14 mouse cellular contexts compared by ENCODE assay signal in genomic region chr9:48516615-48517371, GRCm38 (mm10). TPM values are rescaled to one million over a fixed set of nuclear protein-coding genes. Genes with fewer than 3 reads are reported as not detected.
DNase-seq lines count a peak whose midpoint lies in the region; ATAC-seq and TF ChIP-seq lines count a peak whose summit lies in the region.
"Had no signal": no experiment of that assay in that cellular context is flagged by ENCODE, and none has a peak within 500 bp of the region (broad histone marks: within the 10 kb centered on the region; RNA-seq: fewer than 3 reads in every experiment).

No protein-coding gene starts in this region.

- no peak for TF ChIP-seq CTCF in heart, adult 2 months (IDR thresholded peaks at IDR 0.05)
- TF ChIP-seq CTCF in brain, embryonic 14.5 days (IDR thresholded peaks at IDR 0.05; ENCODE audit: borderline replicate concordance, extremely low read depth, insufficient read depth, insufficient read length) = no peak

- H3K9ac ChIP-seq in heart, embryonic 15.5 days = no peak overlapping the region
- no peak overlapping the region for H3K9ac ChIP-seq in heart, adult 2 months (ENCODE audit: low read depth, low read length)
- peak overlapping the region; percentile 35; the same call in 1 of the 2 replicates for H3K9ac ChIP-seq in forebrain, embryonic 15.5 days (replicated peaks)
- H3K9ac ChIP-seq in midbrain, embryonic 15.5 days = 0 out of 2 replicates have a peak overlapping the region, but pooled peaks have one; percentile 18
- H3K9ac ChIP-seq: liver, embryonic 13.5 days had no signal

- H3K36me3 ChIP-seq in heart, embryonic 15.5 days = no peaks in the 10 kb centered on the region
- no peaks in the 10 kb centered on the region for H3K36me3 ChIP-seq in heart, adult 2 months (ENCODE audit: control insufficient read depth, insufficient read depth, low read length)
- H3K36me3 ChIP-seq in forebrain, embryonic 15.5 days = no peaks in the 10 kb centered on the region
- H3K36me3 ChIP-seq in midbrain, embryonic 15.5 days (replicated peaks) = no peaks in the 10 kb centered on the region
- H3K36me3 ChIP-seq: liver, embryonic 13.5 days had no signal

- H3K79me2 ChIP-seq in heart, adult 2 months (replicated peaks; ENCODE audit: control insufficient read depth, insufficient read depth, low read length) = no peaks in the 10 kb centered on the region

- TF ChIP-seq POLR2A in heart, adult 2 months (IDR thresholded peaks at IDR 0.05; ENCODE audit: insufficient read depth, low read depth, low read length) = no peak
- no peak for TF ChIP-seq POLR2A in brain, embryonic 14.5 days (IDR thresholded peaks at IDR 0.05; ENCODE audit: borderline replicate concordance, extremely low read depth, insufficient read depth, insufficient read length, poor library complexity, severe bottlenecking)

- H3K27ac ChIP-seq in heart, embryonic 15.5 days = peak overlapping the region; percentile 76
- no peak overlapping the region for H3K27ac ChIP-seq in heart, adult 2 months
- peak overlapping the region; percentile 87 for H3K27ac ChIP-seq in forebrain, embryonic 15.5 days (replicated peaks)
- peak overlapping the region; percentile 61 for H3K27ac ChIP-seq in midbrain, embryonic 15.5 days
- H3K27ac ChIP-seq: liver, embryonic 13.5 days had no signal

- ATAC-seq in heart, embryonic 15.5 days (replicated peaks; ENCODE audit: insufficient number of reproducible peaks, insufficient read depth, low FRiP score, low read depth) = no peak
- ATAC-seq in forebrain, embryonic 15.5 days (replicated peaks) = peak; percentile 91
- ATAC-seq in midbrain, embryonic 15.5 days (replicated peaks) = no peak

- H3K4me2 ChIP-seq in heart, embryonic 15.5 days = no peak overlapping the region
- peak overlapping the region; percentile 37 for H3K4me2 ChIP-seq in forebrain, embryonic 15.5 days (replicated peaks)
- H3K4me2 ChIP-seq in midbrain, embryonic 15.5 days = peak overlapping the region; percentile 29; the same call in 1 of the 2 replicates
- H3K4me2 ChIP-seq: liver, embryonic 13.5 days had no signal

- no peak for TF ChIP-seq EP300 in heart, adult 2 months (IDR thresholded peaks at IDR 0.05; ENCODE audit: insufficient read depth, low read depth, low read length)

- intact Hi-C loops in heart, adult 2 months (cut with DNase I) = no loop called here

- peaks cover 12% of the 10 kb centered on the region for H3K4me1 ChIP-seq in heart, embryonic 15.5 days (replicated peaks)
- H3K4me1 ChIP-seq in heart, adult 2 months (ENCODE audit: control insufficient read depth, insufficient read depth, low read length) = no peaks in the 10 kb centered on the region
- H3K4me1 ChIP-seq in forebrain, embryonic 15.5 days = peaks cover 16% of the 10 kb centered on the region; the same call in 1 of the 2 replicates
- H3K4me1 ChIP-seq in midbrain, embryonic 15.5 days = peaks cover 11% of the 10 kb centered on the region; the same call in 1 of the 2 replicates
- H3K4me1 ChIP-seq: liver, embryonic 13.5 days had no signal

- H3K9me3 ChIP-seq in heart, embryonic 15.5 days (replicated peaks) = no peaks in the 10 kb centered on the region
- H3K9me3 ChIP-seq in forebrain, embryonic 15.5 days = no peaks in the 10 kb centered on the region
- no peaks in the 10 kb centered on the region for H3K9me3 ChIP-seq in midbrain, embryonic 15.5 days
- H3K9me3 ChIP-seq: liver, embryonic 13.5 days had no signal

- no peaks in the 10 kb centered on the region for H3K27me3 ChIP-seq in heart, embryonic 15.5 days
- no peaks in the 10 kb centered on the region for H3K27me3 ChIP-seq in heart, adult 2 months (ENCODE audit: control insufficient read depth, insufficient read depth, low read length)
- no peaks in the 10 kb centered on the region for H3K27me3 ChIP-seq in forebrain, embryonic 15.5 days
- H3K27me3 ChIP-seq in midbrain, embryonic 15.5 days (replicated peaks) = no peaks in the 10 kb centered on the region

- 81% methylated on average over 11 of the region's 11 CpGs for WGBS in heart, embryonic 15.5 days
- 87% methylated on average over 11 of the region's 11 CpGs for WGBS in heart, adult 2 months
- 16% methylated on average over 11 of the region's 11 CpGs for WGBS in forebrain, embryonic 15.5 days
- WGBS in midbrain, embryonic 15.5 days = 62% methylated on average over 11 of the region's 11 CpGs

- no peak overlapping the region for H3K4me3 ChIP-seq in heart, embryonic 15.5 days
- H3K4me3 ChIP-seq in heart, adult 2 months = no peak overlapping the region
- H3K4me3 ChIP-seq in forebrain, embryonic 15.5 days = peak overlapping the region; percentile 19
- 0 out of 2 replicates have a peak overlapping the region, but pooled peaks have one; percentile 5 for H3K4me3 ChIP-seq in midbrain, embryonic 15.5 days
- H3K4me3 ChIP-seq: liver, embryonic 13.5 days had no signal

- DNase-seq in heart, adult 2 months = no peak
- DNase-seq in brain, embryonic 14.5 days (ENCODE audit: low read depth) = peak; percentile 96
- no peak for DNase-seq in kidney, postnatal 14 days
- DNase-seq in adrenal gland, adult 8-10 months = no peak
- no peak for DNase-seq in kidney, adult 11 months
- DNase-seq: adrenal gland, postnatal 36 days; cerebellum, adult 11-12 months; kidney, adult 18-20 months; layer of hippocampus, adult 9-11 months; liver, embryonic 13.5 days; thymus, postnatal 25 days had no signal

RNA-seq across cellular contexts. Expression of gene Gm5617, which starts 21.6 kb away (rescaled TPM):
- 25.1 and 35.2 TPM in 2 replicates for polyA plus RNA-seq in heart, embryonic 15.5 days (2015; fragmentation: Nextera tagmentation; extraction: Ambion mirVana)
- 10 to 100 TPM; 34.4 to 39.1 TPM for total RNA-seq in heart, adult 2 months (2021)
- 31.2 and 62.1 TPM in 2 replicates for polyA plus RNA-seq in heart, adult 2 months (2012; rRNA removed)
- polyA plus RNA-seq in brain, embryonic 14.5 days (2012; rRNA removed) = 18.8 and 25.5 TPM in 2 replicates
- 23.1 and 25.3 TPM in 2 replicates for polyA plus RNA-seq in forebrain, embryonic 15.5 days (2015; fragmentation: Nextera tagmentation; extraction: Ambion mirVana)
- 18.7 and 20.8 TPM in 2 replicates for polyA plus RNA-seq in midbrain, embryonic 15.5 days (2015; fragmentation: Nextera tagmentation; extraction: Ambion mirVana)
- total RNA-seq in adrenal gland, adult 8-10 months (2022) = 10 to 100 TPM; 29.0 to 44.7 (median 41.5) TPM

RNA-seq across cellular contexts. Expression of gene Rbm7, which starts 21.7 kb away (rescaled TPM):
- polyA plus RNA-seq in heart, embryonic 15.5 days (2015; fragmentation: Nextera tagmentation; extraction: Ambion mirVana) = 79.7 and 81.6 TPM in 2 replicates
- 10 to 100 TPM; 20.6 to 21.3 TPM for total RNA-seq in heart, adult 2 months (2021)
- 10.6 and 21.6 TPM in 2 replicates for polyA plus RNA-seq in heart, adult 2 months (2012; rRNA removed)
- polyA plus RNA-seq in brain, embryonic 14.5 days (2012; rRNA removed) = 38.6 and 43.9 TPM in 2 replicates
- polyA plus RNA-seq in forebrain, embryonic 15.5 days (2015; fragmentation: Nextera tagmentation; extraction: Ambion mirVana) = 104 and 105 TPM in 2 replicates
- polyA plus RNA-seq in midbrain, embryonic 15.5 days (2015; fragmentation: Nextera tagmentation; extraction: Ambion mirVana) = 70.2 and 76.3 TPM in 2 replicates
- total RNA-seq in adrenal gland, adult 8-10 months (2022) = 10 to 100 TPM; 65.1 to 78.1 (median 71.5) TPM

RNA-seq across cellular contexts. Expression of gene Rexo2, which starts 36.4 kb away (rescaled TPM):
- polyA plus RNA-seq in heart, embryonic 15.5 days (2015; fragmentation: Nextera tagmentation; extraction: Ambion mirVana) = 96.6 and 98.7 TPM in 2 replicates
- 10 to 100 TPM; 58.5 to 68.0 TPM for total RNA-seq in heart, adult 2 months (2021)
- polyA plus RNA-seq in heart, adult 2 months (2012; rRNA removed) = 53.2 and 79.0 TPM in 2 replicates
- 80.3 and 93.7 TPM in 2 replicates for polyA plus RNA-seq in brain, embryonic 14.5 days (2012; rRNA removed)
- polyA plus RNA-seq in forebrain, embryonic 15.5 days (2015; fragmentation: Nextera tagmentation; extraction: Ambion mirVana) = 100 and 115 TPM in 2 replicates
- 100 and 102 TPM in 2 replicates for polyA plus RNA-seq in midbrain, embryonic 15.5 days (2015; fragmentation: Nextera tagmentation; extraction: Ambion mirVana)
- 100 to 1,000 TPM; 122 to 161 (median 136) TPM for total RNA-seq in adrenal gland, adult 8-10 months (2022)

Comparison
In these comparisons a context has a peak if more than half of its experiments do, and no peak if none do; other contexts are left out.
1. H3K4me3 ChIP-seq: peak in forebrain, embryonic 15.5 days (single experiment) and midbrain, embryonic 15.5 days (single experiment); none in heart, embryonic 15.5 days (single experiment) and heart, adult 2 months (single experiment).
2. H3K9ac ChIP-seq: peak in forebrain, embryonic 15.5 days (single experiment) and midbrain, embryonic 15.5 days (single experiment); none in heart, embryonic 15.5 days (single experiment) and heart, adult 2 months (single experiment).